24 mouse cellular contexts compared by ENCODE assay signal in the genomic region with DNA sequence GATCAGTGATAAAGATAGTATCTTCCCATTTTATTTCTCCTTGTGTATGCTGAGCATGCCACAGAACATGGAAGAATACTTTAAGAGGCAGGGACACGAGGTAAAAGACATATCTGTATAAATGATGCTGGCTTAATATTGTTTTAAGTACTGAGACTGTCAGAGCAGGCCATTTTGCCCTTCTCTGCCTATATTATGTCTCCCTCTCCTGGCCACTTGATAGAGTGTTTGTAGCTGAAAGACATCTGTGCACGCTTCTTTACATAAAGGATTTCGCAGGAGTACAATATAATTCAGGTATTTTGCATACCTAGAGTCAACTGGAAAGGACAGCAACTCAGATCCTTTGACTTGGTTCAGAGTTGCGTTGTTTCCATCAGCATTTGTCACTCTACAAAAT.
DNase-seq lines count a peak whose midpoint lies in the region; ATAC-seq and TF ChIP-seq lines count a peak whose summit lies in the region.
"Had no signal": no experiment of that assay in that cellular context is flagged by ENCODE, and none has a peak within 500 bp of the region (broad histone marks: within the 10 kb centered on the region; RNA-seq: fewer than 3 reads in every experiment).

No protein-coding gene starts in this region.

- no peaks in the 10 kb centered on the region for H3K36me3 ChIP-seq in forebrain, embryonic 14.5 days (ENCODE audit: control insufficient read depth, insufficient read depth, low read length)
- no peaks in the 10 kb centered on the region for H3K36me3 ChIP-seq in forebrain, embryonic 16.5 days (ENCODE audit: control insufficient read depth, insufficient read depth)
- H3K36me3 ChIP-seq in liver, postnatal 0 days (replicated peaks; ENCODE audit: insufficient read depth, low read length), result no peaks in the 10 kb centered on the region
- H3K36me3 ChIP-seq in liver, embryonic 11.5 days (ENCODE audit: control insufficient read depth, insufficient read depth, low read length), result no peaks in the 10 kb centered on the region
- no peaks in the 10 kb centered on the region for H3K36me3 ChIP-seq in ES-E14 (ENCODE audit: control insufficient read depth, insufficient read depth, low read length, poor library complexity, severe bottlenecking)
- H3K36me3 ChIP-seq: embryonic facial prominence, embryonic 12.5 days; heart, embryonic 10.5 days; hindbrain, embryonic 12.5 days; neural tube, embryonic 15.5 days had no signal

- H3K9ac ChIP-seq in forebrain, embryonic 14.5 days (ENCODE audit: low read length), result no peak overlapping the region
- no peak overlapping the region for H3K9ac ChIP-seq in forebrain, embryonic 16.5 days (replicated peaks; ENCODE audit: low read depth, low read length)
- no peak overlapping the region for H3K9ac ChIP-seq in liver, postnatal 0 days (replicated peaks)
- H3K9ac ChIP-seq in liver, embryonic 11.5 days (ENCODE audit: low read depth, low read length), result no peak overlapping the region
- H3K9ac ChIP-seq in ES-E14 (ENCODE audit: insufficient read depth, low read depth, low read length, poor library complexity, severe bottlenecking), result no peak overlapping the region
- H3K9ac ChIP-seq: embryonic facial prominence, embryonic 12.5 days; hindbrain, embryonic 12.5 days; neural tube, embryonic 15.5 days had no signal

- no peaks in the 10 kb centered on the region for H3K9me3 ChIP-seq in forebrain, embryonic 14.5 days (replicated peaks; ENCODE audit: control insufficient read depth, low read length)
- H3K9me3 ChIP-seq in forebrain, embryonic 16.5 days (ENCODE audit: control insufficient read depth, low read length), result no peaks in the 10 kb centered on the region
- no peaks in the 10 kb centered on the region for H3K9me3 ChIP-seq in liver, postnatal 0 days (ENCODE audit: low read length)
- H3K9me3 ChIP-seq in liver, embryonic 11.5 days (ENCODE audit: control insufficient read depth, low read length), result no peaks in the 10 kb centered on the region
- 0 out of 2 replicates have a peak, but pooled peaks cover 2% of the 10 kb centered on the region for H3K9me3 ChIP-seq in ES-E14 (ENCODE audit: control insufficient read depth, insufficient read depth, low read depth, low read length)
- H3K9me3 ChIP-seq: embryonic facial prominence, embryonic 12.5 days; heart, embryonic 10.5 days; hindbrain, embryonic 12.5 days; neural tube, embryonic 15.5 days had no signal

- 79% methylated on average over 4 of the region's 4 CpGs for WGBS in forebrain, embryonic 14.5 days
- 77% methylated on average over 4 of the region's 4 CpGs for WGBS in forebrain, embryonic 16.5 days
- WGBS in liver, postnatal 0 days (ENCODE audit: insufficient replicate concordance), result 64% methylated on average over 4 of the region's 4 CpGs
- 66% methylated on average over 4 of the region's 4 CpGs for WGBS in liver, embryonic 11.5 days

- TF ChIP-seq CTCF in liver, postnatal 0 days (IDR thresholded peaks at IDR 0.05; ENCODE audit: low read depth), result peak; percentile 37

- no peak overlapping the region for H3K27ac ChIP-seq in forebrain, embryonic 14.5 days (ENCODE audit: low read depth, low read length)
- no peak overlapping the region for H3K27ac ChIP-seq in forebrain, embryonic 16.5 days (ENCODE audit: low read length)
- H3K27ac ChIP-seq in liver, postnatal 0 days (ENCODE audit: low read depth), result no peak overlapping the region
- H3K27ac ChIP-seq in liver, embryonic 11.5 days (ENCODE audit: low read depth, low read length), result no peak overlapping the region
- no peak overlapping the region for H3K27ac ChIP-seq in ES-E14 (ENCODE audit: insufficient read depth, low read depth, low read length, poor library complexity, severe bottlenecking)
- H3K27ac ChIP-seq: embryonic facial prominence, embryonic 12.5 days; heart, embryonic 10.5 days; hindbrain, embryonic 12.5 days; neural tube, embryonic 15.5 days had no signal

- H3K4me1 ChIP-seq in forebrain, embryonic 14.5 days (ENCODE audit: control insufficient read depth, insufficient read depth, low read length), result no peaks in the 10 kb centered on the region
- H3K4me1 ChIP-seq in forebrain, embryonic 16.5 days (replicated peaks; ENCODE audit: control insufficient read depth, insufficient read depth, low read length), result no peaks in the 10 kb centered on the region
- H3K4me1 ChIP-seq in liver, postnatal 0 days (ENCODE audit: insufficient read depth), result no peaks in the 10 kb centered on the region
- no peaks in the 10 kb centered on the region for H3K4me1 ChIP-seq in liver, embryonic 11.5 days (replicated peaks; ENCODE audit: control insufficient read depth, insufficient read depth, low read length)
- H3K4me1 ChIP-seq in ES-E14 (ENCODE audit: control insufficient read depth in 2 of 2, insufficient read depth in 2 of 2, low read length in 2 of 2, poor library complexity in 1 of 2), result no peaks in the 10 kb centered on the region
- H3K4me1 ChIP-seq: embryonic facial prominence, embryonic 12.5 days; heart, embryonic 10.5 days; hindbrain, embryonic 12.5 days; neural tube, embryonic 15.5 days had no signal

- no peak overlapping the region for H3K4me2 ChIP-seq in forebrain, embryonic 14.5 days (ENCODE audit: low read length)
- H3K4me2 ChIP-seq in forebrain, embryonic 16.5 days (ENCODE audit: low read length), result no peak overlapping the region
- no peak overlapping the region for H3K4me2 ChIP-seq in liver, postnatal 0 days (ENCODE audit: low read depth, low read length)
- H3K4me2 ChIP-seq in liver, embryonic 11.5 days, result no peak overlapping the region
- H3K4me2 ChIP-seq: embryonic facial prominence, embryonic 12.5 days; hindbrain, embryonic 12.5 days; midbrain, embryonic 11.5 days; neural tube, embryonic 15.5 days had no signal

- no peak for ATAC-seq in forebrain, embryonic 14.5 days
- no peak for ATAC-seq in forebrain, embryonic 16.5 days
- no peak for ATAC-seq in liver, postnatal 0 days
- ATAC-seq in liver, embryonic 11.5 days (replicated peaks; ENCODE audit: low FRiP score), result no peak
- ATAC-seq in erythroid progenitor cell, adult 5-6 weeks (replicated peaks; ENCODE audit: low FRiP score, poor library complexity, severe bottlenecking), result no peak
- ATAC-seq: activated CD4-positive, CD25-positive, alpha-beta regulatory T cell, adult 4 months; intestine, embryonic 16.5 days had no signal

- in situ Hi-C loops in ES-E14 (cut with MboI; ENCODE audit: low sequenced_read_pairs in 2 of 2, unreplicated experiment in 2 of 2), result no loop called here

- no peak for TF ChIP-seq EP300 in liver, postnatal 0 days (IDR thresholded peaks at IDR 0.05; ENCODE audit: low read depth)

- peak; percentile 8 for DNase-seq in forebrain, embryonic 14.5 days (ENCODE audit: low spot score)
- no peak for DNase-seq in liver, postnatal 0 days
- no peak for DNase-seq in liver, embryonic 11.5 days (ENCODE audit: low spot score)
- DNase-seq in ES-E14 (ENCODE audit: low read depth, low spot score), result no peak
- DNase-seq in embryo, embryonic 10.5 days (ENCODE audit: low spot score), result peak; percentile 9
- no peak for DNase-seq in right cerebral cortex, adult 2 months (ENCODE audit: low spot score in 2 of 2)
- DNase-seq: cerebellum, adult 11 months; cerebellum, postnatal 14 days; gastrocnemius, postnatal 25 days; heart, postnatal 10 days; kidney, postnatal 25 days; layer of hippocampus, adult 9-11 months; lung, postnatal 36 days; thymus, adult 18-20 months had no signal

- no peak overlapping the region for H3K4me3 ChIP-seq in forebrain, embryonic 14.5 days (ENCODE audit: low read depth, low read length)
- H3K4me3 ChIP-seq in forebrain, embryonic 16.5 days (replicated peaks; ENCODE audit: low read length), result no peak overlapping the region
- H3K4me3 ChIP-seq in liver, postnatal 0 days (ENCODE audit: low read depth, low read length), result no peak overlapping the region
- no peak overlapping the region for H3K4me3 ChIP-seq in liver, embryonic 11.5 days (ENCODE audit: low read depth, low read length)
- H3K4me3 ChIP-seq in ES-E14 (ENCODE audit: insufficient read depth in 1 of 2, low read depth in 1 of 2, low read length in 2 of 2, poor library complexity in 1 of 2, severe bottlenecking in 1 of 2), result no peak overlapping the region
- H3K4me3 ChIP-seq: embryonic facial prominence, embryonic 12.5 days; heart, embryonic 10.5 days; hindbrain, embryonic 12.5 days; myocyte; neural tube, embryonic 15.5 days had no signal

- H3K27me3 ChIP-seq in forebrain, embryonic 14.5 days (replicated peaks; ENCODE audit: control insufficient read depth, insufficient read depth, low read length), result no peaks in the 10 kb centered on the region
- H3K27me3 ChIP-seq in forebrain, embryonic 16.5 days (replicated peaks; ENCODE audit: control insufficient read depth, insufficient read depth, low read length), result no peaks in the 10 kb centered on the region
- no peaks in the 10 kb centered on the region for H3K27me3 ChIP-seq in liver, postnatal 0 days (ENCODE audit: insufficient read depth, low read length)
- no peaks in the 10 kb centered on the region for H3K27me3 ChIP-seq in liver, embryonic 11.5 days (replicated peaks; ENCODE audit: control insufficient read depth, insufficient read depth, low read length)
- H3K27me3 ChIP-seq: embryonic facial prominence, embryonic 12.5 days; hindbrain, embryonic 12.5 days; neural tube, embryonic 15.5 days had no signal

TF ChIP-seq in ES-E14, 5 proteins besides CTCF, POLR2A, EP300 and RAD21:
- TF ChIP-seq ZC3H11A (IDR thresholded peaks at IDR 0.05; ENCODE audit: borderline replicate concordance, low read depth, low read length), result peak; percentile 29; the same call in 1 of the 2 replicates
- no peak for TF ChIP-seq CHD2 (IDR thresholded peaks at IDR 0.05; ENCODE audit: low read depth, low read length)

Comparison
In these comparisons a context has a peak if more than half of its experiments do, and no peak if none do; other contexts are left out.
1. DNase-seq: peak in forebrain, embryonic 14.5 days (single experiment) and embryo, embryonic 10.5 days (single experiment); none in liver, postnatal 0 days (single experiment), liver, embryonic 11.5 days (single experiment), ES-E14 (single experiment) and right cerebral cortex, adult 2 months (0 of 2).